Mouse (Mus musculus): ENCODE results near the gene Kti12. TPM values are rescaled to one million over a fixed set of nuclear protein-coding genes. Genes with fewer than 3 reads are reported as not detected.

Gene Kti12
- polyA plus RNA-seq, 1 experiment from 2014 or later = 65.3 TPM

- Histone ChIP-seq H3K4me3 (peak within 1 kb of the TSS; percentile 97), H3K4me1 (peaks cover 29% of the 10 kb centered on the region), H3K9me3 (no peaks in the 10 kb centered on the region), H3K27ac (replicated peaks) (peak within 1 kb of the TSS; percentile 100), H3K36me3 (replicated peaks) (peaks cover 11% of the 10 kb centered on the region), H3K27me3 (replicated peaks; ENCODE audit: low read depth, poor library complexity, severe bottlenecking) (no peaks in the 10 kb centered on the region)
- DNase-seq (ENCODE audit: low spot score) = peak; percentile 89
- WGBS = under 1% methylated on average over 34 of the region's 34 CpGs
Observed at GRCm38 (mm10) chr4:108834115-108834970, 13.2 kb upstream of the Kti12 start, which contains the start of gene Txndc12. Txndc12 (plus strand) TSS chr4:108834601.

GRCm38 (mm10) chr4:108834971-108835311 lies 12.6 kb upstream of the Kti12 start:
- Histone ChIP-seq H3K4me3 (peak overlapping the region; percentile 97), H3K4me1 (peaks cover 29% of the 10 kb centered on the region), H3K27ac (replicated peaks) (peak overlapping the region; percentile 100), H3K9me3 (no peaks in the 10 kb centered on the region), H3K27me3 (replicated peaks; ENCODE audit: low read depth, poor library complexity, severe bottlenecking) (no peaks in the 10 kb centered on the region), H3K36me3 (replicated peaks) (peaks cover 5% of the 10 kb centered on the region)
- DNase-seq (ENCODE audit: low spot score) = peak; percentile 18
- under 1% methylated on average over 15 of the region's 15 CpGs for WGBS

- H3K9me3 ChIP-seq = no peaks in the 10 kb centered on the region
- H3K27me3 ChIP-seq (replicated peaks; ENCODE audit: low read depth, poor library complexity, severe bottlenecking) = no peaks in the 10 kb centered on the region
- peaks cover 5% of the 10 kb centered on the region for H3K36me3 ChIP-seq (replicated peaks)
- 67% methylated on average over 3 of the region's 3 CpGs for WGBS
- H3K4me1 ChIP-seq = peaks cover 29% of the 10 kb centered on the region
- H3K27ac ChIP-seq (replicated peaks) = peak overlapping the region; percentile 100
- H3K4me3 ChIP-seq = peak overlapping the region; percentile 97
- no peak for DNase-seq (ENCODE audit: low spot score)
Observed at GRCm38 (mm10) chr4:108835496-108835895, 12.1 kb upstream of the Kti12 start.

GRCm38 (mm10) chr4:108838031-108838430 lies 9.6 kb upstream of the Kti12 start:
- Histone ChIP-seq H3K27ac (replicated peaks) (no peak overlapping the region), H3K9me3 (no peaks in the 10 kb centered on the region), H3K27me3 (replicated peaks; ENCODE audit: low read depth, poor library complexity, severe bottlenecking) (no peaks in the 10 kb centered on the region), H3K4me3 (no peak overlapping the region), H3K4me1 (peaks cover 18% of the 10 kb centered on the region), H3K36me3 (replicated peaks) (peaks cover 23% of the 10 kb centered on the region)
- DNase-seq (ENCODE audit: low spot score) = no peak
- WGBS = 89% methylated on average over 4 of the region's 4 CpGs

- no peaks in the 10 kb centered on the region for H3K27me3 ChIP-seq (replicated peaks; ENCODE audit: low read depth, poor library complexity, severe bottlenecking)
- H3K9me3 ChIP-seq = no peaks in the 10 kb centered on the region
- H3K36me3 ChIP-seq (replicated peaks) = peaks cover 23% of the 10 kb centered on the region
- H3K4me3 ChIP-seq = no peak overlapping the region
- 90% methylated on average over 7 of the region's 7 CpGs for WGBS
- H3K27ac ChIP-seq (replicated peaks) = no peak overlapping the region
- H3K4me1 ChIP-seq = 0 out of 2 replicates have a peak, but pooled peaks cover 8% of the 10 kb centered on the region
- no peak for DNase-seq (ENCODE audit: low spot score)
Observed at GRCm38 (mm10) chr4:108841920-108842578, 5.5 kb upstream of the Kti12 start.

GRCm38 (mm10) chr4:108843336-108843735 lies 4.2 kb upstream of the Kti12 start:
- H3K4me1 ChIP-seq = peaks cover 12% of the 10 kb centered on the region
- no peak overlapping the region for H3K4me3 ChIP-seq
- DNase-seq (ENCODE audit: low spot score) = no peak
- H3K9me3 ChIP-seq = no peaks in the 10 kb centered on the region
- H3K27ac ChIP-seq (replicated peaks) = no peak overlapping the region
- no peaks in the 10 kb centered on the region for H3K27me3 ChIP-seq (replicated peaks; ENCODE audit: low read depth, poor library complexity, severe bottlenecking)
- peaks cover 23% of the 10 kb centered on the region for H3K36me3 ChIP-seq (replicated peaks)

GRCm38 (mm10) chr4:108845824-108846569 lies 1.6 kb upstream of the Kti12 start:
- no peak for DNase-seq (ENCODE audit: low spot score)
- no peak overlapping the region for H3K4me3 ChIP-seq
- 88% methylated on average over 5 of the region's 5 CpGs for WGBS
- peaks cover 36% of the 10 kb centered on the region for H3K36me3 ChIP-seq (replicated peaks)
- H3K27me3 ChIP-seq (replicated peaks; ENCODE audit: low read depth, poor library complexity, severe bottlenecking) = no peaks in the 10 kb centered on the region
- peaks cover 25% of the 10 kb centered on the region for H3K4me1 ChIP-seq
- no peaks in the 10 kb centered on the region for H3K9me3 ChIP-seq
- H3K27ac ChIP-seq (replicated peaks) = no peak overlapping the region

GRCm38 (mm10) chr4:108848505-108848848 lies 892 bp downstream of the Kti12 start, which contains the start of gene A730015C16Rik:
A730015C16Rik (minus strand) TSS chr4:108848619.
- Histone ChIP-seq H3K4me3 (peak within 1 kb of the TSS; percentile 97), H3K27me3 (replicated peaks; ENCODE audit: low read depth, poor library complexity, severe bottlenecking) (no peaks in the 10 kb centered on the region), H3K36me3 (replicated peaks) (peaks cover 33% of the 10 kb centered on the region), H3K9me3 (no peaks in the 10 kb centered on the region), H3K27ac (replicated peaks) (peak within 1 kb of the TSS; percentile 88), H3K4me1 (peaks cover 22% of the 10 kb centered on the region)
- 12% methylated on average over 20 of the region's 20 CpGs for WGBS
- no peak for DNase-seq (ENCODE audit: low spot score)

GRCm38 (mm10) chr4:108866806-108867205 lies 19.2 kb downstream of the Kti12 start:
- DNase-seq (ENCODE audit: low spot score) = no peak
- Histone ChIP-seq H3K27ac (replicated peaks) (no peak overlapping the region), H3K4me3 (no peak overlapping the region), H3K9me3 (no peaks in the 10 kb centered on the region), H3K4me1 (no peaks in the 10 kb centered on the region), H3K36me3 (replicated peaks) (peaks cover 28% of the 10 kb centered on the region), H3K27me3 (replicated peaks; ENCODE audit: low read depth, poor library complexity, severe bottlenecking) (no peaks in the 10 kb centered on the region)
- WGBS = 89% methylated on average over 7 of the region's 7 CpGs

GRCm38 (mm10) chr4:108869730-108870374 lies 22.3 kb downstream of the Kti12 start:
- 38% methylated on average over 10 of the region's 10 CpGs for WGBS
- H3K36me3 ChIP-seq (replicated peaks) = peaks cover 1% of the 10 kb centered on the region
- peak; percentile 78 for DNase-seq (ENCODE audit: low spot score)
- H3K4me3 ChIP-seq = no peak overlapping the region
- H3K9me3 ChIP-seq = no peaks in the 10 kb centered on the region
- H3K4me1 ChIP-seq = no peaks in the 10 kb centered on the region
- H3K27me3 ChIP-seq (replicated peaks; ENCODE audit: low read depth, poor library complexity, severe bottlenecking) = no peaks in the 10 kb centered on the region
- H3K27ac ChIP-seq (replicated peaks) = no peak overlapping the region

- no peak overlapping the region for H3K27ac ChIP-seq (replicated peaks)
- WGBS = 90% methylated on average over 5 of the region's 5 CpGs
- no peak overlapping the region for H3K4me3 ChIP-seq
- H3K36me3 ChIP-seq (replicated peaks) = no peaks in the 10 kb centered on the region
- 0 out of 2 replicates have a peak, but pooled peaks cover 6% of the 10 kb centered on the region for H3K27me3 ChIP-seq (replicated peaks; ENCODE audit: low read depth, poor library complexity, severe bottlenecking)
- no peak for DNase-seq (ENCODE audit: low spot score)
- H3K9me3 ChIP-seq = no peaks in the 10 kb centered on the region
- no peaks in the 10 kb centered on the region for H3K4me1 ChIP-seq
Observed at GRCm38 (mm10) chr4:108873746-108874145, 26.2 kb downstream of the Kti12 start.

- H3K36me3 ChIP-seq (replicated peaks) = no peaks in the 10 kb centered on the region
- WGBS = 82% methylated on average over 6 of the region's 6 CpGs
- peaks cover 11% of the 10 kb centered on the region for H3K4me1 ChIP-seq
- no peak for DNase-seq (ENCODE audit: low spot score)
- H3K4me3 ChIP-seq = no peak overlapping the region
- peaks cover 20% of the 10 kb centered on the region for H3K27me3 ChIP-seq (replicated peaks; ENCODE audit: low read depth, poor library complexity, severe bottlenecking)
- H3K27ac ChIP-seq (replicated peaks) = no peak overlapping the region
- H3K9me3 ChIP-seq = no peaks in the 10 kb centered on the region
Observed at GRCm38 (mm10) chr4:108877901-108878300, 30.3 kb downstream of the Kti12 start.
